Mouse (Mus musculus) hindbrain, embryonic 11.5 days (tissue): ENCODE measurements around the gene Msmb. TPM values are rescaled to one million over a fixed set of nuclear protein-coding genes. Genes with fewer than 3 reads are reported as not detected.
A peak's percentile ranks its signal among the peaks of the same experiment; 100 is the strongest.

Experiments used
- ATAC-seq: fragments of 200-750 bp; cut with Nextera tagmentation; 2 replicates; pipeline ENCODE4 v1.8.0; 2017; ENCODE audit warnings: mild to moderate bottlenecking, moderate TSS enrichment, moderate library complexity; ENCODE audit not compliant: low FRiP score
- DNase-seq: peaks from one replicate; pipeline ENCODE4 v3.0.0-alpha.2; 2015; ENCODE audit warnings: low spot score
- H3K27ac ChIP-seq: fragments of 300-500 bp; sonication (generic); 2 replicates; pipeline ENCODE4 v1.5.1; 2014; ENCODE audit warnings: mild to moderate bottlenecking, low read depth, low read length
- H3K27me3 ChIP-seq: fragments of 300-500 bp; sonication (generic); 2 replicates; pipeline ENCODE4 v1.6.1; 2014; ENCODE audit warnings: mild to moderate bottlenecking, low read length, moderate library complexity, mixed read lengths; ENCODE audit not compliant: control insufficient read depth, insufficient read depth
- H3K36me3 ChIP-seq: fragments of 300-500 bp; sonication (generic); 2 replicates; pipeline ENCODE4 v1.6.1; 2014; ENCODE audit warnings: mild to moderate bottlenecking, low read length, moderate library complexity, mixed read lengths; ENCODE audit not compliant: control insufficient read depth, insufficient read depth
- H3K4me1 ChIP-seq: fragments of 300-500 bp; sonication (generic); replicated peaks from 2 replicates; pipeline ENCODE4 v1.6.1; 2014; ENCODE audit warnings: low read length, mixed read lengths; ENCODE audit not compliant: control insufficient read depth, insufficient read depth
- H3K4me2 ChIP-seq: fragments of 300-500 bp; sonication (generic); replicated peaks from 2 replicates; pipeline ENCODE4 v1.6.1; 2014; ENCODE audit warnings: mild to moderate bottlenecking, low read depth, low read length
- H3K4me3 ChIP-seq: fragments of 300-500 bp; sonication (generic); 2 replicates; pipeline ENCODE4 v1.5.1; 2014; ENCODE audit warnings: low read depth, low read length
- H3K9ac ChIP-seq: fragments of 300-500 bp; sonication (generic); 2 replicates; pipeline ENCODE4 v1.6.1; 2014; ENCODE audit warnings: low read depth, low read length
- H3K9me3 ChIP-seq: fragments of 300-500 bp; sonication (generic); 2 replicates; pipeline ENCODE4 v1.6.1; 2016; ENCODE audit warnings: low read length; ENCODE audit not compliant: control insufficient read depth
- WGBS: fragments of 180-500 bp; shearing (Covaris S2); extraction: QIAGEN DNeasy Blood & Tissue Kit; methylation state at CpG from one replicate; pipeline ENCODE4 v1.1.7; 2014; 5-methylcytosine and 5-hydroxymethylcytosine counted together
- polyA plus RNA-seq: library from polyadenylated mRNA; unstranded; fragments of >200 nt; fragmentation: Nextera tagmentation; extraction: Ambion mirVana; gene quantifications from 2 replicates; pipeline ENCODE4 v1.2.1, GENCODE M21; 2014

The Msmb gene
- polyA plus RNA-seq, 1 experiment from 2014 or later, result not detected

DNA sequence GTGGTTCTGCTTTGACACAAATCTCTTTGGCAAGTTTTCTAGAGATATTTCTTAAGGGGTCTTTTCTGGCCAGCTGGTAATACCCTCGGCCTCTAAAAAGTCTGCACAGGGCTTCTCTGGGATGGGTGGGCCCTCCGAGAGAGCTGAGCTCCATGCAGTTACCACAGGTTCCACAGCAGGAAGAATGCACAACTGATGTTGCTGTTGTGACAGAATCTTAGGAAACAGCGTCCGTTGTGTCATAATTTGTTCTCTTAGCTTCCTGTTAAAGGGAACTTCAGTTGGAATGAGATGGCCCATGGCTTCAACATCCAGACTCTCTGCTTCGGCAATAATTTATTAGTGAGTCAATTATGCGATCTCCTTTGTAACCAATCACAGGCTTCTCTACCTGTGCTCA is 12.9 kb downstream of the Msmb start:
- no peak overlapping the region for H3K4me3 ChIP-seq
- H3K4me2 ChIP-seq, result no peak overlapping the region
- ATAC-seq, result no peak
- no peak for DNase-seq
- H3K9ac ChIP-seq, result no peak overlapping the region
- no peaks in the 10 kb centered on the region for H3K9me3 ChIP-seq
- no peak overlapping the region for H3K27ac ChIP-seq
- 92% methylated on average over 6 of the region's 6 CpGs for WGBS
- no peaks in the 10 kb centered on the region for H3K27me3 ChIP-seq
- H3K36me3 ChIP-seq, result no peaks in the 10 kb centered on the region
- no peaks in the 10 kb centered on the region for H3K4me1 ChIP-seq

GRCm38 (mm10) chr14:32159150-32159670 is 17.4 kb downstream of the Msmb start:
- DNase-seq (peak; percentile 25), ATAC-seq (peak; percentile 63)
- H3K9ac ChIP-seq, result peak overlapping the region; percentile 83

GRCm38 (mm10) chr14:32159690-32160246 is 17.9 kb downstream of the Msmb start, which contains the start of gene Ncoa4:
TSS of gene Ncoa4 (plus strand) at chr14:32159865.
- Histone ChIP-seq H3K36me3 (no peaks in the 10 kb centered on the region), H3K27ac (peak within 1 kb of the TSS; percentile 75), H3K4me3 (peak within 1 kb of the TSS; percentile 85), H3K9me3 (no peaks in the 10 kb centered on the region), H3K9ac (peak within 1 kb of the TSS; percentile 83), H3K4me2 (peak within 1 kb of the TSS; percentile 84), H3K27me3 (no peaks in the 10 kb centered on the region), H3K4me1 (peaks cover 4% of the 10 kb centered on the region; the same call in 1 of the 2 replicates)
- under 1% methylated on average over 40 of the region's 40 CpGs for WGBS
- DNase-seq, result peak; percentile 100
- ATAC-seq, result peak; percentile 97

More at GRCm38 (mm10) chr14:32159150-32159670, 17.4 kb downstream of the Msmb start:
- Histone ChIP-seq H3K9me3 (no peaks in the 10 kb centered on the region), H3K27me3 (no peaks in the 10 kb centered on the region), H3K4me1 (peaks cover 4% of the 10 kb centered on the region; the same call in 1 of the 2 replicates), H3K4me2 (peak overlapping the region; percentile 84), H3K4me3 (peak overlapping the region; percentile 85), H3K27ac (no peak overlapping the region), H3K36me3 (no peaks in the 10 kb centered on the region)
- 32% methylated on average over 4 of the region's 4 CpGs for WGBS

- ATAC-seq (no peak), DNase-seq (no peak)
- 47% methylated on average over 7 of the region's 7 CpGs for WGBS
- no peaks in the 10 kb centered on the region for H3K27me3 ChIP-seq
- H3K36me3 ChIP-seq, result no peaks in the 10 kb centered on the region
- peak overlapping the region; percentile 84 for H3K4me2 ChIP-seq
- peak overlapping the region; percentile 75 for H3K27ac ChIP-seq
- H3K9ac ChIP-seq, result peak overlapping the region; percentile 83
- H3K4me1 ChIP-seq, result peaks cover 8% of the 10 kb centered on the region; the same call in 1 of the 2 replicates
- H3K9me3 ChIP-seq, result no peaks in the 10 kb centered on the region
- H3K4me3 ChIP-seq, result peak overlapping the region; percentile 85
Measured at GRCm38 (mm10) chr14:32160563-32160962, 18.7 kb downstream of the Msmb start.

GRCm38 (mm10) chr14:32161090-32161885 is 19.5 kb downstream of the Msmb start:
- Histone ChIP-seq H3K4me2 (no peak overlapping the region; the same call in 1 of the 2 replicates), H3K36me3 (no peaks in the 10 kb centered on the region), H3K4me3 (no peak overlapping the region), H3K9ac (no peak overlapping the region), H3K27me3 (no peaks in the 10 kb centered on the region), H3K9me3 (no peaks in the 10 kb centered on the region), H3K4me1 (peaks cover 8% of the 10 kb centered on the region; the same call in 1 of the 2 replicates), H3K27ac (no peak overlapping the region)
- no peak for ATAC-seq
- no peak for DNase-seq
- 92% methylated on average over 12 of the region's 12 CpGs for WGBS

- Histone ChIP-seq H3K27ac (no peak overlapping the region), H3K9ac (no peak overlapping the region), H3K36me3 (no peaks in the 10 kb centered on the region), H3K9me3 (no peaks in the 10 kb centered on the region), H3K4me1 (peaks cover 8% of the 10 kb centered on the region; the same call in 1 of the 2 replicates), H3K4me3 (no peak overlapping the region), H3K4me2 (no peak overlapping the region), H3K27me3 (no peaks in the 10 kb centered on the region)
- DNase-seq (no peak), ATAC-seq (no peak)
- 92% methylated on average over 5 of the region's 5 CpGs for WGBS
Measured at GRCm38 (mm10) chr14:32162231-32162630, 20.4 kb downstream of the Msmb start.

DNA sequence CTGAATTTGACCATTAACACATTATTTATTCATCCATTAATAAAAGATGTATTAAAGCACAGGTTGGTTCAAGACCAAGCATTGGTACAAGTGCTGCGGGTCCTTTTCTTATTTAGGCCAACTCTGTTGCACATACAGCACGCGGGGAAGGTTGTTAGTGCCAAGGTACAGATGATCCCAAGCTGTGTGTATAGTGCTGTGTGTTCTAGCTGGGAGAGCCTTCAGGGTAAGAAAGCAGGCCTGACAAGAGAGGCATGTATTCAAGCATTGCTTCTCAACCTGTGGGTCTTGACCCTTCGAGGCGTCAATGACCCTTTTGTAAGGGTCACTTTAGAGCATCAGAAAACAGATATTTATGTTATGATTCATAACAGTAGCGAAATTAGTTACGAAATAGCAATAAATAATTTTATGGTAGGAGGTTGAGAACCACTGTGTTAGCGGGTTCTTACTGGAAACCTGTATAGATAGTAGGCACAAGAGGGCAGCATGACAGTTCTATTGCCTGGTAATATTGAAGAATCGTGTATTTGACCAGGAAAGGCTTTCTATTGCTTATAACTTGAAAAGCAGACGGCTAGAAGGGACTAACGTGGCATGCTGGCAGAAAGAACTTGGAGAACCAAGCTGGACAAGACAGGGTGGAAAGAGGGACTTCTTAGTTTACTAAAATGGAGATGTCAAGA is 21.5 kb downstream of the Msmb start:
- WGBS, result 93% methylated on average over 11 of the region's 11 CpGs
- Histone ChIP-seq H3K27ac (no peak overlapping the region), H3K4me2 (no peak overlapping the region), H3K9ac (no peak overlapping the region), H3K4me3 (no peak overlapping the region), H3K36me3 (no peaks in the 10 kb centered on the region), H3K4me1 (peaks cover 8% of the 10 kb centered on the region; the same call in 1 of the 2 replicates), H3K27me3 (no peaks in the 10 kb centered on the region), H3K9me3 (no peaks in the 10 kb centered on the region)
- DNase-seq (no peak), ATAC-seq (no peak)

GRCm38 (mm10) chr14:32164173-32165051 is 22.6 kb downstream of the Msmb start:
- H3K4me1 ChIP-seq, result peaks cover 8% of the 10 kb centered on the region; the same call in 1 of the 2 replicates
- H3K36me3 ChIP-seq, result no peaks in the 10 kb centered on the region
- no peaks in the 10 kb centered on the region for H3K9me3 ChIP-seq
- ATAC-seq (no peak), DNase-seq (no peak)
- 85% methylated on average over 8 of the region's 8 CpGs for WGBS
- H3K4me3 ChIP-seq, result no peak overlapping the region
- H3K27ac ChIP-seq, result no peak overlapping the region
- no peaks in the 10 kb centered on the region for H3K27me3 ChIP-seq
- no peak overlapping the region for H3K4me2 ChIP-seq
- no peak overlapping the region for H3K9ac ChIP-seq
